Mouse (Mus musculus) MEL (cell line): ENCODE results near the gene 4930442H23Rik.

Experiments
- BHLHE40 ChIP-seq: IDR thresholded peaks from 2 replicates; pipeline ENCODE4 v1.6.1; 2012; ENCODE audit warnings: low read depth, mild to moderate bottlenecking, inconsistent platforms, low read length, improper control_type of control experiment, borderline replicate concordance
- CHD1 ChIP-seq: IDR thresholded peaks from 2 replicates; pipeline ENCODE4 v1.6.1; 2012; ENCODE audit warnings: low read depth, mild to moderate bottlenecking, inconsistent platforms, low read length, improper control_type of control experiment
- CTCF ChIP-seq, 3 experiments: IDR thresholded peaks in 2 of 3; conservative IDR thresholded peaks in 1 of 3; 2 replicates each; pipeline ENCODE4 v1.5.1; 2011 to 2012; ENCODE audit warnings: low read length in 3 of 3, low read depth in 2 of 3, mild to moderate bottlenecking in 2 of 3, improper control_type of control experiment in 1 of 3, inconsistent platforms in 1 of 3, mixed read lengths in 1 of 3, moderate library complexity in 1 of 3; ENCODE audit not compliant: control insufficient read depth in 1 of 3, insufficient read depth in 1 of 3, poor library complexity in 1 of 3, severe bottlenecking in 1 of 3
- EP300 ChIP-seq, 2 experiments: IDR thresholded peaks; 2 replicates each; pipeline ENCODE4 v1.6.1; 2011; ENCODE audit warnings: improper control_type of control experiment in 2 of 2, low read length in 2 of 2, low read depth in 1 of 2, mild to moderate bottlenecking in 1 of 2
- GATA1 ChIP-seq: IDR thresholded peaks from 2 replicates; pipeline ENCODE4 v1.6.1; 2011; ENCODE audit warnings: low read depth, low read length, improper control_type of control experiment
- HCFC1 ChIP-seq: IDR thresholded peaks from 2 replicates; pipeline ENCODE4 v1.6.1; 2012; ENCODE audit warnings: low read depth, mild to moderate bottlenecking, inconsistent platforms, low read length, improper control_type of control experiment, moderate library complexity
- JUND ChIP-seq: IDR thresholded peaks from 2 replicates; pipeline ENCODE4 v1.6.1; 2011; ENCODE audit warnings: low read depth, mild to moderate bottlenecking, improper control_type of control experiment, low read length
- MAFK ChIP-seq: IDR thresholded peaks from 2 replicates; pipeline ENCODE4 v1.6.1; 2011; ENCODE audit warnings: low read depth, mild to moderate bottlenecking, low read length, improper control_type of control experiment, borderline replicate concordance
- MEF2A ChIP-seq: IDR thresholded peaks from 2 replicates; pipeline ENCODE4 v1.6.1; 2014; ENCODE audit warnings: low read depth, mild to moderate bottlenecking, inconsistent platforms, low read length, improper control_type of control experiment; ENCODE audit not compliant: poor library complexity, insufficient replicate concordance, severe bottlenecking; ENCODE audit errors: extremely low read depth
- NELFE ChIP-seq: IDR thresholded peaks from 2 replicates; pipeline ENCODE4 v1.6.1; 2011; ENCODE audit warnings: low read depth, low read length, improper control_type of control experiment
- NRF1 ChIP-seq: IDR thresholded peaks from 2 replicates; pipeline ENCODE4 v1.6.1; 2014; ENCODE audit warnings: low read depth, mild to moderate bottlenecking, inconsistent platforms, low read length, improper control_type of control experiment, moderate library complexity; ENCODE audit not compliant: poor library complexity, insufficient read depth, severe bottlenecking
- POLR2A ChIP-seq, 2 experiments: IDR thresholded peaks; 2 replicates each; pipeline ENCODE4 v1.6.1; 2011 to 2012; ENCODE audit warnings: low read length in 2 of 2, mild to moderate bottlenecking in 2 of 2, control low read depth in 1 of 2, improper control_type of control experiment in 1 of 2, low read depth in 1 of 2, moderate library complexity in 1 of 2; ENCODE audit not compliant: control insufficient read depth in 1 of 2, insufficient read depth in 1 of 2, poor library complexity in 1 of 2
- RCOR1 ChIP-seq: IDR thresholded peaks from 2 replicates; pipeline ENCODE4 v1.6.1; 2012; ENCODE audit warnings: low read depth, mild to moderate bottlenecking, inconsistent platforms, low read length, improper control_type of control experiment
- ZC3H11A ChIP-seq: IDR thresholded peaks from 2 replicates; pipeline ENCODE4 v1.6.1; 2012; ENCODE audit warnings: low read depth, mild to moderate bottlenecking, inconsistent platforms, low read length, improper control_type of control experiment

- peak; percentile 94 to 97 (median 95) for TF ChIP-seq CTCF (IDR thresholded peaks at IDR 0.05 in 2 of 3, conservative IDR thresholded peaks at IDR 0.05 in 1 of 3; ENCODE audit: control insufficient read depth in 1 of 3, insufficient read depth in 1 of 3, low read depth in 2 of 3, low read length in 3 of 3, poor library complexity in 1 of 3, severe bottlenecking in 1 of 3)
- TF ChIP-seq MEF2A: no peak
- TF ChIP-seq HCFC1: peak; percentile 52; the same call in 1 of the 2 replicates
- peak in 1 of 2 experiments; percentile 25; a peak in 1 of 4 replicates for TF ChIP-seq POLR2A (IDR thresholded peaks at IDR 0.05; ENCODE audit: control insufficient read depth in 1 of 2, insufficient read depth in 1 of 2, low read depth in 1 of 2, low read length in 2 of 2, poor library complexity in 1 of 2)
- TF ChIP-seq ZC3H11A: peak; percentile 82
- TF ChIP-seq JUND: no peak
- TF ChIP-seq MAFK: no peak
- no peak for TF ChIP-seq CHD1
- peak; percentile 57 for TF ChIP-seq NRF1
- 0 out of 2 replicates have a peak, but pooled peaks have one; percentile 25 for TF ChIP-seq BHLHE40
- TF ChIP-seq EP300 (IDR thresholded peaks at IDR 0.05; ENCODE audit: low read depth in 1 of 2, low read length in 2 of 2): peak in 1 of 2 experiments; percentile 18; a peak in 1 of 4 replicates
- TF ChIP-seq GATA1: no peak
- 0 out of 2 replicates have a peak, but pooled peaks have one; percentile 20 for TF ChIP-seq RCOR1
- TF ChIP-seq NELFE: no peak
Measured at GRCm38 (mm10) chr10:81174617-81175344, 8.9 kb downstream of the 4930442H23Rik start.
